Mouse (Mus musculus) myocyte (in vitro differentiated cells): Measurements from ENCODE around the gene Sinhcaf. TPM values are rescaled to one million over a fixed set of nuclear protein-coding genes. Genes with fewer than 3 reads are reported as not detected.

Experiments
- H3K27me3 ChIP-seq: one replicate; pipeline ENCODE4 v1.6.1; 2011; ENCODE audit not compliant: control insufficient read depth, insufficient read depth, insufficient read length
- H3K36me3 ChIP-seq: one replicate; pipeline ENCODE4 v1.6.1; 2011; ENCODE audit not compliant: control insufficient read depth, insufficient read depth
- H3K4me2 ChIP-seq: one replicate; pipeline ENCODE4 v1.6.1; 2011; ENCODE audit warnings: low read depth, control low read depth
- H3K4me3 ChIP-seq: one replicate; pipeline ENCODE4 v1.5.1; 2011; ENCODE audit warnings: mild to moderate bottlenecking, control low read depth, moderate library complexity
- H3K79me2 ChIP-seq: one replicate; pipeline ENCODE4 v1.6.1; 2011; ENCODE audit not compliant: control insufficient read depth, insufficient read depth
- H3ac ChIP-seq: one replicate; pipeline ENCODE4 v1.6.1; 2011; ENCODE audit not compliant: control insufficient read depth, insufficient read length
- CEBPB ChIP-seq: IDR thresholded peaks from 2 replicates; pipeline ENCODE4 v1.6.1; 2011; ENCODE audit warnings: mild to moderate bottlenecking, moderate library complexity; ENCODE audit not compliant: poor library complexity, insufficient read depth, severe bottlenecking
- E2F4 ChIP-seq: IDR thresholded peaks from one replicate; pipeline ENCODE4 v1.6.1; 2011; ENCODE audit warnings: mild to moderate bottlenecking, control low read depth, moderate library complexity; ENCODE audit not compliant: insufficient read depth
- MAX ChIP-seq: IDR thresholded peaks from one replicate; pipeline ENCODE4 v1.6.1; 2011; ENCODE audit warnings: low read depth, mild to moderate bottlenecking, control low read depth
- MYOD1 ChIP-seq, 3 experiments: IDR thresholded peaks; one replicate each; pipeline ENCODE4 v1.6.1; 2011; ENCODE audit warnings: control low read depth in 2 of 3, low read depth in 2 of 3, mild to moderate bottlenecking in 2 of 3, moderate library complexity in 1 of 3; ENCODE audit not compliant: insufficient read length in 2 of 3, control insufficient read depth in 1 of 3
- MYOG ChIP-seq, 3 experiments: IDR thresholded peaks; one replicate each; pipeline ENCODE4 v1.6.1; 2011; ENCODE audit warnings: control low read depth in 2 of 3, low read depth in 2 of 3, mild to moderate bottlenecking in 2 of 3; ENCODE audit not compliant: insufficient read length in 2 of 3, control insufficient read depth in 1 of 3, insufficient read depth in 1 of 3
- POLR2A ChIP-seq: IDR thresholded peaks from one replicate; pipeline ENCODE4 v1.6.1; 2011; ENCODE audit warnings: low read depth, mild to moderate bottlenecking, control low read depth, moderate library complexity; ENCODE audit not compliant: insufficient read length
- POLR2AphosphoS2 ChIP-seq: IDR thresholded peaks from one replicate; pipeline ENCODE4 v1.6.1; 2011; ENCODE audit warnings: low read depth, control low read depth; ENCODE audit not compliant: insufficient read length
- REST ChIP-seq: IDR thresholded peaks from one replicate; pipeline ENCODE4 v1.6.1; 2011; ENCODE audit warnings: mild to moderate bottlenecking, control low read depth, moderate library complexity; ENCODE audit not compliant: insufficient read depth, insufficient read length
- SRF ChIP-seq: IDR thresholded peaks from one replicate; pipeline ENCODE4 v1.6.1; 2011; ENCODE audit warnings: low read depth; ENCODE audit not compliant: control insufficient read depth, insufficient read length
- TCF12 ChIP-seq: IDR thresholded peaks from one replicate; pipeline ENCODE4 v1.6.1; 2011; ENCODE audit warnings: mild to moderate bottlenecking, control low read depth; ENCODE audit not compliant: poor library complexity, insufficient read depth, severe bottlenecking
- TCF3 ChIP-seq: IDR thresholded peaks from one replicate; pipeline ENCODE4 v1.6.1; 2011; ENCODE audit warnings: low read depth, control low read depth; ENCODE audit not compliant: insufficient read length
- USF1 ChIP-seq: IDR thresholded peaks from one replicate; pipeline ENCODE4 v1.6.1; 2011; ENCODE audit warnings: low read depth, mild to moderate bottlenecking, control low read depth, moderate library complexity
- polyA plus RNA-seq: library from polyadenylated mRNA; unstranded; fragments of >200 nt; fragmentation: generic; extraction: Trizol; gene quantifications from one replicate; pipeline ENCODE4 v1.2.1, GENCODE M21; 2012; ENCODE audit warnings: missing spikeins

The Sinhcaf gene
- polyA plus RNA-seq, 1 experiment = 8.5 TPM

DNA sequence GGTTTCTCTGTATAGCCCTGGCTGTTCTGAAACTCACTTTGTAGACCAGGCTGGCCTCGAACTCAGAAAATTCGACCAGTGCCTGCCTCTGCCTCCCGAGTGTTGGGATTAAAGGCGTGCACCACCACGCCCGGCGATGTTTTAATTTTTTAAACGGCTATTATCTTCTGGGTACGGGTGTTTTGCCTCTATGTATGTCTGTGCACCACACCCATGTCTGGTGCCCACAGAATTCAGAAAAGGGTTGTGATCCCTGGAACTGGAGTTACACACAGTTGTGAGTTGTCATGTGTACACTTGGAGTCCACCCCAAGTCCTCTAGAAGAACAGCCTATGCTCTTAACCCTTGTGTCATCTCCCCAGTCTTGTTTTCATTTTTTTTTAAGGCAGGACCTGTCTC is 39.3 kb downstream of the Sinhcaf start:
- Histone ChIP-seq H3K79me2 (no peaks in the 10 kb centered on the region), H3K36me3 (no peaks in the 10 kb centered on the region), H3K27me3 (no peaks in the 10 kb centered on the region), H3ac (no peak overlapping the region), H3K4me2 (no peak overlapping the region), H3K4me3 (no peak overlapping the region)
- no peak for TF ChIP-seq POLR2A

DNA sequence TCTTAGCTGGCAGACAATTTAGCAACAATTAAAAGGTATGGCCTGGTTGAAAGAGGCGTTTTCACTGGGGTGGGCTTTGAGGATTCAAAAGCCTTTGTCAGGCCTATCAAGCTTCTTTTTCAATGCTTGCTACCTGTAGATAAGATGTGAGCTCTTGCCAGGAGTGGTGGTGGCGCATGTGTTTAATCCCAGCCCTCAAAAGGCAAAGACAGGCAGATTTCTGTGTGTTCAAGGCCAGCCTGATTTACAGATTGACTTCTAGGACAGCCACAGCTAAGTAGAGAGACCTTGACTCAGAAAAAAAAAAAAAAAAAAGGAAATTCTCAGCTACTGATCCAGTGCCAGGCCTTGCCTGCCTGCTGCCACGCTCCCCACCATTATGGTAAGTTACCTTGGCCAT is 43.5 kb downstream of the Sinhcaf start:
- Histone ChIP-seq H3K36me3 (no peaks in the 10 kb centered on the region), H3K4me3 (no peak overlapping the region), H3K4me2 (no peak overlapping the region), H3K79me2 (no peaks in the 10 kb centered on the region), H3K27me3 (no peaks in the 10 kb centered on the region), H3ac (no peak overlapping the region)
- no peak for TF ChIP-seq POLR2AphosphoS2
- TF ChIP-seq TCF3 = no peak
- no peak for TF ChIP-seq MYOD1 (IDR thresholded peaks at IDR 0.05; ENCODE audit: control insufficient read depth in 1 of 3, insufficient read length in 2 of 3, low read depth in 2 of 3)
- no peak for TF ChIP-seq REST
- no peak for TF ChIP-seq POLR2A
- no peak for TF ChIP-seq E2F4
- TF ChIP-seq TCF12 = no peak
- no peak for TF ChIP-seq USF1
- no peak for TF ChIP-seq SRF
- no peak for TF ChIP-seq MYOG (IDR thresholded peaks at IDR 0.05; ENCODE audit: control insufficient read depth in 1 of 3, insufficient read depth in 1 of 3, insufficient read length in 2 of 3, low read depth in 2 of 3)
- TF ChIP-seq CEBPB = no peak
- no peak for TF ChIP-seq MAX

DNA sequence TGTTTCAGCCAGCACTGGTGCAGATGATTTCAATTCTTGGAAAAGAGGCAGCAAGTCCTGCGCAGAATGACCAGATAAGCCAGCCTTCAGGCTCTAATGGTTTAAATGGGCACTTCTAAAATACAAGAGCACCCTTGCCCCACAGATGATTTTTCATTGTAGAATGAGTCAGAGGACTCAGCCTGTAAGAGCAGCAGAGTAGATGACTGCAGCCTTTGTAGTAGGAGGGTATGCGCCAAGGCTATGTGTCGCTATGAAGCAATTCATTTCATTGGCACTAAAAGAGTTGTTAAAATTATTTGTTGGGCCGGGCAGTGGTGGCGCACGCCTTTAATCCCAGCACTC is 49.8 kb downstream of the Sinhcaf start:
- peak overlapping the region; percentile 71 for H3K4me3 ChIP-seq
- H3K36me3 ChIP-seq = no peaks in the 10 kb centered on the region
- TF ChIP-seq MAX (no peak), POLR2AphosphoS2 (no peak), MYOG (IDR thresholded peaks at IDR 0.05; ENCODE audit: control insufficient read depth in 1 of 3, insufficient read depth in 1 of 3, insufficient read length in 2 of 3, low read depth in 2 of 3) (no peak), USF1 (no peak), TCF3 (no peak), REST (no peak), POLR2A (no peak), CEBPB (no peak), TCF12 (no peak), SRF (no peak), E2F4 (no peak), MYOD1 (IDR thresholded peaks at IDR 0.05; ENCODE audit: control insufficient read depth in 1 of 3, insufficient read length in 2 of 3, low read depth in 2 of 3) (no peak)
- H3K4me2 ChIP-seq = peak overlapping the region; percentile 90
- H3K27me3 ChIP-seq = no peaks in the 10 kb centered on the region
- H3ac ChIP-seq = peak overlapping the region; percentile 18
- H3K79me2 ChIP-seq = no peaks in the 10 kb centered on the region

DNA sequence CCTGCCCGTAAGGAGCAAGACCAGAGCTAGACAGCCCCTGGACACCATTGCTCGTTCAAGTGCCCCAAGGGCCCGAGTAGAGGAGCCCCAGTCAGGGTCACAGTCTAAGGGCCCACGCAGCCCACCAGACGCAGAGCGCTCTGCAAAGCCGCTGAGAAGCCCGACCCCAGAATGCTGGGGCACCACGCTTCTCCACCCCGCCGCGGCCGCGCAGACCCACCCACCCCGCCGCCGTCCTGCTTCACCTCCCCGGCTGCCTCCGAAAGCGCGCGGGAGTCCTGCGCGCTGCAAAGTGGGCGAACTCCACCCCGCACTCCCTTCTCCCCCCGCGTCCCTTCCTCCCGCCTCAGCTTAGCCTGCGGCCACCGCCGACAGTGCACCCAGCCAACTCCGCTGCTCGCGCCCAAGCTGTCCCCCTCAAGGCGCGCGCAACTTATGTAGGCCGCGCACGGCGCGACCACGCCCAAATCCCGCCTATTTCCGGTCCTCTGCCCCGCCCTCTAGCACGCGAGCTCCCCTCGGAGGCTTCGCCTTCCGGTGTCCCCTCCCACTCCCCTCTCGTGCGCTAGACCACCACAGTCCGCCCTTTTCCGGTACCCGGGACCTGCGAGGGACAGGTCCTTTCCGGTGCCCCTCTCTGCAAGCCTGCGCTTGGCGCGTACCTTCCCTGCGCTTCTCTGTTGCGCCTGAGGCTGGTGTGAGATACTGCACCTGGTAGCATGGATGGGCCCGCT is 50.3 kb downstream of the Sinhcaf start, which contains the start of gene Caprin2:
TSS of gene Caprin2 (minus strand) at position 465 of the 734 bp plus-strand sequence.
- peak within 1 kb of the TSS; percentile 71 for H3K4me3 ChIP-seq
- H3K4me2 ChIP-seq = peak within 1 kb of the TSS; percentile 90
- H3K27me3 ChIP-seq = no peaks in the 10 kb centered on the region
- H3K79me2 ChIP-seq = no peaks in the 10 kb centered on the region
- TF ChIP-seq SRF (peak; percentile 45), REST (no peak), E2F4 (peak; percentile 49), MAX (no peak), CEBPB (no peak), TCF3 (no peak), POLR2A (peak; percentile 100), MYOD1 (IDR thresholded peaks at IDR 0.05; ENCODE audit: control insufficient read depth in 1 of 3, insufficient read length in 2 of 3, low read depth in 2 of 3) (peak in 1 of 3 experiments; percentile 24), USF1 (no peak), POLR2AphosphoS2 (peak; percentile 97), TCF12 (no peak), MYOG (IDR thresholded peaks at IDR 0.05; ENCODE audit: control insufficient read depth in 1 of 3, insufficient read depth in 1 of 3, insufficient read length in 2 of 3, low read depth in 2 of 3) (no peak)
- H3ac ChIP-seq = peak within 1 kb of the TSS; percentile 18
- H3K36me3 ChIP-seq = no peaks in the 10 kb centered on the region
